ENCODE assay signal across 8 mouse cellular contexts in the genomic region with DNA sequence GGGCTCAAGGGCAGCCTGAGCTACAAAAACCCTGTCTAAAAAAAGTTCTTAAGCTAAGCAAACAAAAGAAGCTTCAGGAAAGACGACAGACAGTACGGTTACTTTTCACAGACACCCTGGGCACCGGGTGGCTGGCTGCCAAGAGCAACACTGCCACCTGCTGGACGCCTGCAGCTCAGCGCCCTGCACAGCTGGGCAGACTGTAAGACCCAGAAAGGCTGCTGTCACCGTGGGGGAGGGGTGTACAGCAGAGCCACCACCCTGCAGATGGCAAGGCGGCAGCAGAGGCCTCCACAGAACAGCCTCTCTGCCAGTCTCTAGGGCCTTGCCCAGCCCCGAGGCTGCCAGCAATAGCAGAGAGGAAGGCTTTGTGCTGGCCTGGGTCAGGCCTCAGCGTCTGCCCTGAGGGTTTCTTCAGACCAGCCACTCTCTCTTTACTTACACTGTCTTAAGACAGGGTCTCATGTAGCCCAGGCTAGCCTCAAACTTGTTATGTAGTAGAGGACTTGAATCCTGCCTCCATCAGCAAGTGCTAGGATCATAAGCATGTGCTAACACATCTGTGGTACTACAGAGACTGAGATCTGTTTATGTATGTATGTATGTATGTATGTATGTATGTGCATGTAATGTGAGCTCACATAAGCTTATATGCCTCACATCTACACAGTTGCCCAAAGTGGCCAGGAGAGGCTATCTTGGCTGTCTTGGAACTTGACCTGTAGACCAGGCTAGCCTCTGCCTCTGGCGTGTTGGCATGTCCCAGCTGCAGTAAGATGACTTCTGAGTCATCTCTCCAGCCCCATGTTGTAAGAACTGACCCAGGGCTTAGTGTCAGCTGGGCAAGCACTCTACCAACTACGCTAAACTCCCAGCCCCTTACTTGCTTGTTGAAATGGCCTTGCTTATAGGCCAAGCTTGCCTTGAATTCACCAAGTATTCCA. TPM values are rescaled to one million over a fixed set of nuclear protein-coding genes. Genes with fewer than 3 reads are reported as not detected.
A peak's percentile ranks its signal among the peaks of the same experiment; 100 is the strongest.
DNase-seq lines count a peak whose midpoint lies in the region; ATAC-seq lines count a peak whose summit lies in the region.

No protein-coding gene starts in this region.

- peak; percentile 74 for ATAC-seq in hindbrain, embryonic 13.5 days (ENCODE audit: low FRiP score)

- H3K4me2 ChIP-seq in hindbrain, embryonic 13.5 days: no peak overlapping the region

- H3K36me3 ChIP-seq in hindbrain, embryonic 13.5 days: peaks cover 54% of the 10 kb centered on the region

- peaks cover 50% of the 10 kb centered on the region for H3K4me1 ChIP-seq in hindbrain, embryonic 13.5 days (replicated peaks)

- WGBS in hindbrain, embryonic 13.5 days: 23% methylated on average over 11 of the region's 11 CpGs

- H3K9ac ChIP-seq in hindbrain, embryonic 13.5 days: no peak overlapping the region

- H3K27ac ChIP-seq in hindbrain, embryonic 13.5 days: peak overlapping the region; percentile 74

- no peaks in the 10 kb centered on the region for H3K27me3 ChIP-seq in hindbrain, embryonic 13.5 days

- H3K4me3 ChIP-seq in hindbrain, embryonic 13.5 days: no peak overlapping the region

- H3K9me3 ChIP-seq in hindbrain, embryonic 13.5 days: no peaks in the 10 kb centered on the region

- peak; percentile 86 for DNase-seq in Muller cell, postnatal 12 days (ENCODE audit: inconsistent ontology term)
- DNase-seq in cerebellum, adult 9-11 months: peak; percentile 83
- peak; percentile 81 to 93 for DNase-seq in frontal cortex, adult 2 months (ENCODE audit: extremely low spot score in 1 of 2, low spot score in 1 of 2)
- peak; percentile 92 to 93 for DNase-seq in layer of hippocampus, postnatal 25 days (ENCODE audit: extremely low spot score in 1 of 2, low spot score in 1 of 2)
- peak; percentile 92 for DNase-seq in lung, postnatal 10 days
- peak; percentile 84 for DNase-seq in ovary, postnatal 36 days (ENCODE audit: low spot score)
- DNase-seq in thymus, postnatal 10 days (ENCODE audit: low spot score in 2 of 2): peak; percentile 95 to 98

RNA-seq across cellular contexts. Expression of a gene that starts 17.6 kb away (rescaled TPM):
- 20.2 and 22.4 TPM in 2 replicates for polyA plus RNA-seq in frontal cortex, adult 2 months (2012; rRNA removed)
- 36.6 and 36.9 TPM in 2 replicates for polyA plus RNA-seq in hindbrain, embryonic 13.5 days (2015; fragmentation: Nextera tagmentation; extraction: Ambion mirVana)
- total RNA-seq in layer of hippocampus, postnatal 25 days (2021): 10 to 100 TPM; 37.4 to 40.0 TPM

RNA-seq across cellular contexts. Expression of a gene that starts 28.9 kb away (rescaled TPM):
- 2,513 and 2,530 TPM in 2 replicates for polyA plus RNA-seq in frontal cortex, adult 2 months (2012; rRNA removed)
- 17,657 and 17,716 TPM in 2 replicates for polyA plus RNA-seq in hindbrain, embryonic 13.5 days (2015; fragmentation: Nextera tagmentation; extraction: Ambion mirVana)
- total RNA-seq in layer of hippocampus, postnatal 25 days (2021): 1,000 to 10,000 TPM; 3,553 to 3,743 TPM
